Mouse (Mus musculus) ZHBTc4 (cell line): Measurements from ENCODE around the gene App.

Experiments
- DNase-seq: peaks from one replicate; pipeline ENCODE4 v3.0.0-alpha.2; 2011; ENCODE audit warnings: low read depth, low spot score

The App gene

DNA sequence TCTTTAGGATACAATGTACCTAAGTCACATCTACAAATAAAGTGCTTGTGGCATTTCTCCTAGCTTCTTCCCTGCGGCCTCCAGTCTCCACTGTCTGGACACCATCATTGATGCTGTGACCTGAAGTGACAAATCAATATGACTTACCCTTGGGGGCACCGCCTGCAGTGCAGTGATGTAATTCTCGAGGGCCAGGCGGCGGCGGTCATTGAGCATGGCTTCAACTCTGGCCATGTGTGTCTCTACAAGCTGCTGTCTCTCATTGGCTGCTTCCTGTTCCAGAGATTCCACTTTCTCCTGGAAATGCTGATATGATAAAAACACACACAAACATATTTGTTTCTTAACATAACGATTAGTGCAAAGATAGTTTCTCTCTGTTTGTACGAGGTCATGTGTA lies 148.9 kb downstream of the App start:
- no peak for DNase-seq

DNA sequence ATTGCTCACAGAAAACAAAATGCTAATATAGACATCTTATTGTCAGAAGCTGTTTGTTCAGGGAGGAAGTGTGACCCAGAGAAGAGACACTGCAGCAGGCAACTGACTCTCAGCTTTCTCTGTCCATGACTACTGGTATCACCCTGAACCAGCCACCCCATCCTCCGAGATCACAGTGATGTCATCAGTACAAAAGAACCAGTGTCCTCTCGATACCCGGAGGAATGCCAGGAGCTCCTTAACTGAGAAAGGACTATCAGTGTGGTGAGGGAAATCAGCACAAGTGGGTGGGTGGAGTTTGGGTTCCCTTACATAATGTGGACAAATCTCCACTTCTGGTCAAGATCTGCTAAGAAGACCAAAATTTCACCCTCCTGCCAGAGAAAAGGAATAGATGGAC lies 150.5 kb downstream of the App start:
- DNase-seq = no peak

DNA sequence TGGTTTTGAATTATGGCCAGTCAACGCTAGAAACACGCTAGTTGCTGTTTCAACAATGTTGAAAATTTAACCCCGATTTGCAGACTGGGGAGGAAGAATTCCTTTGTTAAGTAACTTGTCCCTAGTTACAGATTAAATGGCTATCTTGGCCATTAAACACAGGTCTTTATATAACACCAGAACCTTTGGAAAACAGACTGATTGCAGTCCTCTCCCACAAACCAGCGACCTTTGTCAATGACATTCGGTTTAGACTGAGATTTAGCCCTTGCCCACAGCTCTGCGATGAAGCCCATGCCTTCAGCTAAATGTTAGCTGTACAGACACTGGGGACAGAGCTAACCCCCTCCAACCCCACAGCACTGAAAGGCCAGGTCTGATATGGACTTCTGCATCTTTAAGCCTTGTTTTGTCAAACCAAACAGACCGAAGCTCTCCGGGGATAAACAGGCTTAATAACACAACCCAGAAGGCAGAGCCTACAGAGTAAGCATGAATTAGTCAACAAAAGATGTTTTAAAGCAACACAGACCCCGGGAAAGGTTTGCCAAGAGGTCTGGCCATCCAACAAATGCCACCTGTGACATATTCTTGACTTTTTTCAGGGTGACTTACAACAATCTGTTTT lies 152.8 kb downstream of the App start:
- no peak for DNase-seq

DNA sequence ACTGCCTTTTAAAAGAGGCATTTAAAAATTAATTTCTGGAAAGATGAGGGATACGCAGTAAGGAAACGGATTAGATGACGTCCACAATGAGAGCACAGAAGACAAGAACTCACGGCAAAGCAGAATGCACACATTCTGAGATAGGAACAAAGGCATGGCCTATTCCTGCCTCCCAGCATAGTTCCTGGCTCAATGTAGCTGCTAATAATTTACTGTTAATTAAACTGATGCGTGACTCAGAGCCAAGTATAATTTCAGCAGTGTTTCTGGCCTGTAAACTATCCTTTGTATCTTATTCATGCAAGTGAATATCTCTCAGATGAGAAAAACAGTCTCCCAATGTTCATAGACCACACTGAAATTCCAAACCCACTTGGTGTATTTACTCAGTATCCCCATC lies 154.3 kb downstream of the App start:
- no peak for DNase-seq

DNA sequence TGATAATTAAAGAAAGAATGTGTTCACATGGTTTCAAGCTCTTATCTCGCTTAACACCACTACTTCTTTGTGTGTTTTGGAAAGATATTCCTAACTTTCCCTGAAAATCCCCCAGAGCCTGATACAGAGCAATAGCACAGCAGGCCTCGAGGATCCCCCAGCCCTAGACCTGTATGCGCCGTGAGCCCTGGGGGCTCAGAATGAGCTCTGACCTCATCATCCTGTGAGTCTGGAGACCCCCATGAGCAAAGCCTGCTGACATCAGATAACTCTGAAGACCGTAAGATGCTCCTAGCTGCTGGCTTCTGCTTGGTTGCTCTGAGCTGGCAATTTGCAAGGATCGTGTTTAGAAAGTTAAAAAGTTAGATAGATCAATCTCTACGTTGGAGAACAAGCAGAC lies 155.7 kb downstream of the App start:
- no peak for DNase-seq

DNA sequence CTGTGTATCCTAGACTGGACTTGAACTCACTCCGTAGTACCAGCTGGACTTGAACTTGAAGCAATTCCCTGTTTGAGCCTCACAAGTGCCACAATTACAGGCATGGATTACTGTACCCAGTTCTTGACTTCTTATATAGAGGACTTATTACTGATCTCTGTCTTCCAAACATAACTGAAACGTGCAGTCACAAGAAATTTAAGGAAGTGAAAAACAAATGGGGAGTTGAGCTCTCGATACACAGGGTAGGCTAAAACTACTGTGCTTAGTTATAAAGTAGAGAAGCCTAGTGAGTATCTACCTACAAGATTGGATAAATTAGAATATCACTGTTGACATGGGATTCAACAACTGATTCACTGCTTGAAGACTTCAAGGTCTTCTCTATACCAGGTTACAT lies 160.9 kb downstream of the App start:
- no peak for DNase-seq

DNA sequence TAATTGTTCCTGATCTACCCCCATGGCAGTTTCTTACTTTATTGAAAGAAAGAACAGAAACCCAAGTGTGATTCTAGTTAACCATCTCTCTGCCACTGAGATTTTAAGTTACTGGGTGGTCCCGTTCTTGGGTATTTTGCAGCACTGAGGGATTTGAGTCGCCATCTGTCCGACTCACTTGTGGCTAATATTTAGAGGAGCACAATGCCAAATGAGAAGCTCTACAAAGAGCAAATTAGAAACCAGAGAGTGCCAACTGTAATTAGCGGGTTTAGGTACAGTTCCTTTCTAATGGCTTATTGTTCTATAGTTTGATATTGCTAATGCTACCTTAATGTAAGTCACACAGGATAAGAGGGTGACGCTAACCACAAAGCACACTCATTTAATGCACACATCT lies 161.4 kb downstream of the App start:
- no peak for DNase-seq

DNA sequence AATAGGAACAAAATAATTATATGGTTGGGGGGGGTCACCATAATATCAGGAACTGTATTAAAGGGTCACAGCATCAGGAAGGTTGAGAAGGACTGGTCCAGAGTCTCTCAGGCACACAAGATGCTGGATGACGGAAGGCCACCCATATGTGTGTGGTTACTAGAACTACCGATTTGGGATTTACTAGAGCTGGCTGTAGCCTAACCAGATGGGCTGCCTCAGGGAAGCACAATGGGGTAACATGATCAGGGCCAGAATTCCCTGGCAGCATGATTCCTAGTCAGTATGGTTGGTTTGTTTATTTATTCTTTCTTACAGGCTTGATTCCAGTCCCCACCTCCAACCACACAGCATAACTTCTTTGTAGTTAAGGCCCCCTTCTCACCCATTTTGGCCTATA lies 162.9 kb downstream of the App start:
- DNase-seq = no peak

DNA sequence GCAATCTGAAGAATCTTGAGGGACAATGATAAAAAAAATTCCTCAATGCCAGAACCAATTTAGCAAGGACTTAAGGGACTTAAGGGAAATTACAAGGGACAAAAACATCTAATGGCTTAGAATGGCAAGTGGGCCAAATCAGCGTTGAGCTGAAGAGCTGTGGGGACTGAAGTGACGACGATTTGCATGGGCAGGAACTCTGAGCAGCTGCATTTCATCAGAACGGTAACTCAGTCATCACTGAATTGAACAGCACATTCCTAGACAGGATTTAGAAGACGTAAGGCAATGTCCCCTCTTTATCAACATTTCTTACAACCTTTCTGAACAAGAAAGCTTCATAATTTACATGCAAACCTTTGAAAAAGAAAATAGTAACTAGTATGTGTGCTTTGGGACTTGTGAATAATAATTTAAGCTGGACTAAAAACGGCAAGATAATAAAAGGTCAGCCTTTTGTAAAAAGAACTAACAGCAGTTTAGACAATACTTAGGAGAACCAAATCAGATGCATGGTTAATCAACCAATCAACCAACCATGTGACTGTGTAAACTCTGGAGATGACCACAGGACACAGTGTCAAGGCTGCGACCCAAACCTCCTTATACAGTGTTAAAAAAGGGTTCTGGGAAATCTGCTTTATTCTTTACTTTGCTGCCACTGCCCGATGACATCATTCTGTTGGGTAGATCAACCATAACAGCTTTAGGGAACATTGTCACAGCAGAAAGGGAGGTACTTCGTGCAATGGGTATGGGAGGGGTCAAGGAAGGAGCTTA lies 164.5 kb downstream of the App start:
- DNase-seq = no peak

DNA sequence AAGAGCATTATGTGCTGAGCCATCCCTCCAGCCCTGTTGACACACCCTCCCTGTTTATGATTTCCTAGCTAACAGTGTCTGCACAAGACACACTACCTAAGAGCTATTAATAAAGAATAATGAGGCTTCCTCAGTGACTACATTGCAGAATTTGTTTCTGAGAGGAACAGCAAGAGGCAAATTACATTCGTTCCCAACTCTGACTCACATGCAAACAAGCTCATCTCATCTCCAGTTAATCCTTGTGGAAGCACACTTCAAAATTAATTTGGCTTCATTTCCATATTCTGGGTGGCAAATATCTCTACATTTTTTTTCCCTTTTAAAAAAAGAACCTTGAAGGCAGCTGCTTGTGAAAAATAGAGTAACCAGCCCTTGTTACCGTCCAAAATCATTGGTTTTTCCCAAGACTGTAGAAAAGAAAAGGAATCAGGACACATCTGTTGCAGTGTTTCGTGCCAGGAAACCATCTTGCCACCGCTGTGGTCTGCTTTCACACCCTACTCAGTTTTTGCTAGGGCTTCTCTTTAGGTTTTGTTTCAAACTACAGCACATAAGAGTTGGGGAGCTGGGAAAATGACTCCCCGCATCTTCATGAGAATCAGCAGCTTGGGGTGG lies 171.5 kb downstream of the App start:
- DNase-seq = no peak

DNA sequence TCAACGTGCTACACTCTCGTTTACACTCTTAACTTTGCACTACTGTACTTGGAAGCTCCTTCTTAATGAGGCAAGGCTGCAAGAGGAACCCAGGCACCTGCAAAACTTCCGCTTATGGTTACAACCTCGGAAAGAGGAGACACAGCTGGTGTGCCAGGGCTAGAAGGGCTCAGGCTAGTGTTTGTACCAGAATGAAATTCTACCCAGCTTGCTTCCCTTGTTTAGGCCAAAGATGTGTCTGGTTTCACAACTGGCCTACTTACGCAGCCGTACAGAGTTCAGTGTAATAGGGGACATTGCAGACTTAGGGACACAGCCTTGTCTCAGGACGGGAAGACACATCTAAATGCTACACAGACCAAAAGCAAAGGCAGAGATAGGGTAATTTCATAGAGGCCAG lies 173.3 kb downstream of the App start:
- no peak for DNase-seq

DNA sequence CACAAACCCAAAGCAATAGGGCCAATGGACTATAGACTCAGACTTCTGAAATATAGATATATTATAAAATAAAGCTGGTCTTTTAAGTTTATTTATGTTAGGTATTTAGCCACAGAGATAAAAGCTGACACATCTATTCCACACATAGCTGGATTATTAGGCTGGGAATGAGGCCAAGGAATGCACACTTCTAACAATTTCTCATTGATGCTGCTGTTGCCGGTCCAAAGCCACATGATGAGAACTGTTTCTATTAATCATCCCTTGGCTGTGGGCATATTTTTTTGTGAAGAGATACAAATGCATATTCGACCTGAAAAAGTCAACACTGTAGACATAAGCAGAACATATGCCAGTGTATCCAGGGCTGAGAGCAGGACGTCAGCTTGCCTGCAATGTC lies 176.0 kb downstream of the App start:
- no peak for DNase-seq

DNA sequence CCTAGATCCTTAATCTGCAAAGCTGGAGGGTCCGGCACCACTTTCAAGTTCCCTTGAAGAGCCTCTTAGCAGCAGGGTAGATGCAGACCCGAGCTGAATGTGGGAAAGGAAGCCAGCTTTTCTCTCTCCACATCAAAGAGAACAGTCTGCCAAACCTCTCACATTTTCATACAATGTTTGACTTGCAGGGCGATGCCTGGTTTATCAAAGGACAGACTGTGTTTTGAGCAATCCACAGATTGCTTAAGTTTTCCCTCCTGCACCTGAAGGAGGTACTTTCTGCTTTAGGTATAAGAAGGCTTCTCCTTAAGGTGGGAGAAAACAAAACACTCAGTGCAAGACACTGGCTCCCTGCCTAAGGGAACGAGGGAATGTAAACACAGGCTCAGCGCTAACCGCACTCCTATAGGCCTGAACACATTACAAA lies 178.1 kb downstream of the App start:
- DNase-seq = no peak

DNA sequence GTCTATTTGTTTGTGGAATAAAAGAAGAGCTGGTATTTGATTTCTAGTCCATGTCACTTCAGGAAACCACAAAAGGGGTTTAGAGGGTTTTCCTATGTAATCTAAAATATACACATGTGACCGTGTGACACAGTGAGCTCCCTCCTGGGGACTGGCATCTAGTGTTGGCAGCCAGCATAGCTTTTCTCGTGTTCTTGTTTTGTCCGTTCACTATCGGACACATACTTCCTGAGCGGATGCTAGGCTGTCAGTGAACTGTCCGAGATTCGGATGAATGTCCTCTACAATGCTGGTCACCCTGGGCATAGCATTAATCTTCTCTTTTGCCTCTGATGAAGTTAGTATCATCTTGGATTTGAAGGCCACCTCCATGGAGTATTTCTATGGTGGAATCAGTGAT lies 180.7 kb downstream of the App start:
- no peak for DNase-seq

DNA sequence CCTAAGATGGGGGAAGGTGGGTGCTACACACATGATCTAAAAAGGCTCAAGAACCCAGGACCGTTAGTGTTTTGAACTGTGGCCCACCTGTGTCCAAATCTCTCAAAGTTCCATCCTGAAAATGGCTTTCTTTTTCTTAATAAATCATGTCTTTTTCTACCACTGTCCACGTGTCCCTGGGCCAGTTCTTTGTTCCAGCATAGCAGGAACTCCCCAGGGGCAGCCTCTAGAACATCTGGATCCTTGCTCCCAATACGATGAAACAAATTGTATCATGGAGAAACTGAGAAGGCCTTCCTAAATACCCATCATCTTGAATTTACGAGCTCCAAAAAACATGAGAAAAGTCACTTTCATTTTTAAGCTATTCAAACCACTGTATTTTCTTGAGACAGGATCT lies 182.6 kb downstream of the App start:
- DNase-seq = no peak

DNA sequence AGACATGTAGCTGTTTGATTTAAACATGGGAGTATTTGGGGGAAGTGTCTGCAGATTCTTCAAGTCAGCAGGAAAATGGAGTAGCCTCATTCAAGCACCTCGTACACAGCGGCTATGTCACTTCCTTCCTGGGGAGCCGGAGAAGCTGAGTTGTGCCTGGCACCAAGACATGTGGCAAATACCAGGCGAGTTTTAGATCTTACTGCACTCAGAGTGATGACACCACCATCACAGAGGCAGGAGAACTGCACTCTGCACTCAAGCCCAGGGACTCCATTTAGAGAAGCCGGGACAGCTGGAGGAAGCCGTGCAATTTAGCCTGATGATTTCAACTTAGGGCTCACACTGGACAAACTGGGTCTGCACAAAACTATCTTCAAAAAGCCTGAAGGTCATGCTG lies 183.6 kb downstream of the App start:
- no peak for DNase-seq

DNA sequence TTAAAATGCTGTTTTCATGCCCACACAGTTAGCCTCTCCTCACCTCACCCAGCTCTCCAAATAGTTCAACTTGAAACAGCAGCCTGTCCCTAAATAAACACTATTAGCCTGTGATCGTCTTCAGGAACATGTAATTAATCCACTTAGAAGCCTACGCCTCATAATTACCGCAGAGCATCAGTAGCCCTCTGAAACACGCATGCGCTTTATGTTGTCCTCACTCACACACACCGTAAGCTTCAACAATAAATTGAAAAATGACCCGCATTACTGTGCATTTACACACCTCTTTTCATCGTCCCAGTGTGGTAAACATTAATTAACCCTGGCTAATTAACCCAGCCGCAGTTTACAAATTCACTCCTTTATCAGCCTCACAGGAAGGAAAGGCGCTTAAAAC lies 184.1 kb downstream of the App start:
- no peak for DNase-seq

DNA sequence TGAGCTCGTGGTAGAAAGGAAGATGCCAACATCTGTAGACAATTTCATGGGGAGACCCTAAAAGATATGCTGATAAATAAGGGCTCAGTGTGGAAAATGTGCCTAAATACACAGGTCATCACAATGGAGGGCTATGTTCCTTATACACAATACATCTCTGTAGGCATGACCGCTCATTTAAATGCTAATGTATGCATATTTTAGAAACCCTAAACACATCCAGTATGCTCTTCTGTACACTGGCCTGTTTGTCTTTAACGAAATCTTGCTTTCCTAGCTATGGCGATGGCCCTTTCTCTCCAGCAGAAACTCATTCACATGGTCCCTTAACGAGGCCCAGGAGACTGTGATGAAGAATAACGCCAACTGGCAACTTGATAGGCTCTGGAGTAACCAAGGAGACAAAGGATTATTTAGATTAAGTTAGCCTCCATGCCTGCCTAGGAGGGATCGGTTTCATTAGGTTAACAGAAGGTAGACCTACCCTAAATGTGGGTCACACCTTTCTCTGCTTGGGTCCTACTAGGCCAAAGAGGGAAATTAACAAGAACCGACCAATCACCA lies 185.8 kb downstream of the App start:
- DNase-seq = peak; percentile 18

DNA sequence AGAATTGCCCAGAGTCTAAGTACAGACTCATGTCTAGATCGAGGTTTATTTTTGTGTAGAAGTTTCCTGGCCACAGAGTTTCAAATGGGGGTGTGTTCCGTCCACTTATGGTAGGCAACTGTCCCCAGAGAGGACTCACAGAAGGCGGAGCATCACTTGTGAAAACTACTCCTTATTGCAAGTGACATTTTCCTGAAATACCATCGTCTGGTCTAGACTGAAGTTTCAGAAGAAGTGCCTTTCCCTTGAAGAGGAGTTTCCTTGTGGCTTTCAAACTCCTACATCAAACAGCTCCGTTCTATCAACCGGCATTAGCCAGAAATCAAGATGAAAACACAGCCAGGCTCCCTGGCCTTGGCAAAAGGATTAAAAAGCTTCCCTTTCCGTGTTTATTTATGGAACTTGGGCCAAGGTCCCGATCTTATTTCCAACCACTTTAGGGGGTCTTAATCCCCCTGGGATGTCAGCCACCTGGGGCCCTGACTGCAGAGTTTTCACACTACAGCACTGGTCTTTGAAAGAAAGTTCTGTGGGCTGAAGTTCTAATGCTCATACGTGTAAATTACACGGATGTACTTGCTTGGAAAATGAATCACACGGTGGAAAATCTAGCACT lies 187.4 kb downstream of the App start:
- DNase-seq = no peak

DNA sequence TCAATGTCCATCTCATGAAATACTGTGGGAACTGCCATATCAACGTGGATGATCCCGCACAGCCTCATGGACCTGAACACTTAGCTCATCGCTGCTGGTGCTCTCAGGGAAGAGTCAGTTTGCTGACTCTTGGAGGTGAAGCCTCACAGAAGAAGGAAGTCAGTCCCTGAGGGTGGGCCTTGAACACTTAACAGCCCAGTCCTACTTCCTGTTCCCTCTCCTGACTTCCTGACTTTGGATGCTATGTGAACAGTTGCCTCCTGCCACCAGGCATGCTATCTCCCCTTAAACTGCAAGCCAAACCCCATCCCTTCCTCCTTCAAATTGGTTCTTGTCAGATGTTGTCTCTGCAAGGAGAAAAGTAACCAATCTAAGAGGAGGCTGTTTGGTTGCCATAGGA lies 188.2 kb downstream of the App start:
- no peak for DNase-seq

DNA sequence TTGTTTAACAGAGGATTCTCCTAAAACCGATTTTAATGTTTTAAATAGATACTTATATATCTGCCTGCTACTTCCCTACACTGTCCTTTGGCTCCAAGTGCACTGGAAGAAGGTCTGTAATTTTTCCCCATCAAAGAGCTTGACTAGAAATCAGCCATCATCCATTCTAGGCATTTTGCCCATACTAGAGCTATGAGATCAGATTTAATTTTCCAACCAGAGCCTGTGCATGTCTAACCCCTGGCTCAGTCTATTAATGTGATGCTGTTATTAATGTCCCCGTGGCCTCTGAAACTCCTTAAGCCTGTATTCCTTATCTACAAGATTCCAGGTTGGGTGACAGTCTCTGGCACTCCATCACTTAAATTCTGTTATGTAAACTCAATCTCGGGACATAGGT lies 190.1 kb downstream of the App start:
- no peak for DNase-seq

DNA sequence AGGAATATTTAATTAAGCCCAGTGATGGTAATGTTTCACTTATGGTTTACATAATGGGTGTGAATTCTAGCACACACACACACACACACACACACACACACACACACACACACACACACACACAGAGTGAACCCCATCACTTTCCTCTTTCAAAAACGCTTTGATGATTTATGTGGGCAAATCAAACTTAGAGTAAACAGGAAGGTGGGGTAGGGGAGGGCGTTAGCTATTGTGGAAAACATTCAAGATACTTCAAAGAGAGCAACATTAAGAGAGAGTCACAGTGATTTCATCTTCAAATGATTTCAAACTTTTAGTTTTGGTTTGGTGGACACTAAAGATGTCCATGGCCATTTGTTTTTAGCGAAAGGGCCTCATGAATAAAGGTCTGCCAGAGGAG lies 191.0 kb downstream of the App start:
- no peak for DNase-seq
